Mouse (Mus musculus) cerebellum, adult 18-20 months (tissue): ENCODE measurements around the gene Gm20695.

ENCODE experiments used
- DNase-seq, 2 experiments: peaks; one replicate each; pipeline ENCODE4 v3.0.0; 2021

The Gm20695 gene

GRCm38 (mm10) chr16:3896046-3896445, 11.6 kb downstream of the Gm20695 start:
- no peak for DNase-seq

DNA sequence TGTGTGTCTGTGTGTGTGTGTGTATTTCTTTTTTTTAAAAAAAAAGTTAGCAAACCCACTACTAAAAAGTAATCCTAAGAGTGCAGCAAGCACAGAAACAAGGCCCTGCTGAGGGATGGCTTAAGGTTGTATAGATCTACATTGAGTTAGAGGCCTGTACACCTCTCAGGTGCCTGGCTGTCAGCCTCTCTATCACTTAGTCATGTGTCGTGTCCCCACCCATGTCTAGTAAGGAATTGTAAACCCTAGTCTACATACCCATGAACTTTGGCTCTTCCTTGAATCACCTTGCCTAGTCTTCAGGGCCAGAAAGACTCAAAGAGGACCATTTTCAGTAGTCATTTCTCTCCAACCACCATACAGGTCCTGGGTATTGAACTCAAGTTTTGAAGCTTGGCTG, 12.1 kb downstream of the Gm20695 start:
- DNase-seq: no peak

DNA sequence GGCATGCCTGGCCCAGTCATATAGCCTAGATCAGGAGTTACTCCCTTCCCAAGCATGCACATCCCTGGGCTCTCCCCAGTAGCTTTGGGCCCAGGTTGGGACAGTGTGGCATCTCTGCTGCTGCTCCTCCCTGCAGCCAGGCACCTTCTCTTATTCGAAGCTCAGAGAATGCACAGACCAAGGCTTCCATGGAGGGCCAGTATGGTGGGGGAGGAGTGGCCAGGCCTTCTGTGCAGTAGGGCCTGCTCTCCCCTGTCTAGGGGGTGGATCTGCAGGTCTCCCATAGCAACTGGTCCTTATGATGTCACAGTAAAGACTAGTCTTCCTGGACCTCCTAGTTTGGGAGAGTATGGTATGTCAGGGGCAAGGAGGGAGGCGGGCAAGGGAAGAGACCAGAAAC, 23.0 kb downstream of the Gm20695 start:
- no peak for DNase-seq

- peak; percentile 94 to 95 for DNase-seq
Measured at GRCm38 (mm10) chr16:3908537-3909111, 24.2 kb downstream of the Gm20695 start, which contains the start of the genes 1700037C18Rik and Cluap1. Gene 1700037C18Rik (minus strand): TSS chr16:3908689. Gene Cluap1 (plus strand): TSS chr16:3908801.

GRCm38 (mm10) chr16:3909118-3909517, 24.7 kb downstream of the Gm20695 start:
- DNase-seq: no peak

GRCm38 (mm10) chr16:3920756-3921155, 36.3 kb downstream of the Gm20695 start:
- DNase-seq: no peak

- no peak for DNase-seq
Measured at GRCm38 (mm10) chr16:3923515-3923914, 39.1 kb downstream of the Gm20695 start.

DNA sequence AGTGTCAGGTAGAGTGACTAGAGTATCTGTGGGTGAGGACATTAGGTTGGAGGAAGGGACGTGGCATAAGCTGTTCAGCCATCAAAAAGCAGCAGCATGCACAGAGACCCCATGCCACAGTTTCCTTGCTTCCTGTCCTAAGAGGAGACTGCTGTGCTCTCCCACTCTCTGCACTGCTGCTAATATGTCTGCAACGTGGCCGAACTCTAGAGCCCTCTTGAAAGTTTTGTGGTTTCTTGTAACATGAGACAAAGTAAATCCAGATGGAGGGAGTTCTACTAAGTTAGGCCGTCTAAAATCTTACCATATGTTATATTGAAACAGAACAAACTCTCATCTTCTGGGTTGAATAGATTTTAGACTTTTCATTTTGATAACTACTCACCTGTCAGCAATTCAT, 39.5 kb downstream of the Gm20695 start:
- no peak for DNase-seq

GRCm38 (mm10) chr16:3928582-3928981, 44.1 kb downstream of the Gm20695 start:
- no peak for DNase-seq

- no peak for DNase-seq
Measured at GRCm38 (mm10) chr16:3929151-3929550, 44.7 kb downstream of the Gm20695 start.

- DNase-seq: no peak
Measured at GRCm38 (mm10) chr16:3933536-3933935, 49.1 kb downstream of the Gm20695 start.

DNA sequence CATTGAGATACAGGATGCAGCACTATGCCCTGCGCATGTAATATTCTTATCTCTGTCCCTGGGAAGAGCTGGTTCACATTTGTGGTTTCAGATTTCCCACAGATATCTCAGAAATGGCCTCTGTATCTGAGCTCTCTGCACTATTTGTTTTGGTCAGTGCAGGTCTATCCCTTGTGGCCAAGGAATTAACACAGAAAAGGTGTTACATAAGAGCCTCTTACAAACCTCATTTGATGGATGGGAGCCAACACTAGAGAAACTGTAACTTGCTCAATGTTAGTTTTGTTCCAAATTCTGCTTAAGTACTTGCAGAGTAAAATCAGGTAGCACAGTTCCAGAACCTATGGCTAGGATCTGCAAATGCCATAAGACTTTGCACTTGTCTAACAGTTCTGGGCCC, 49.6 kb downstream of the Gm20695 start:
- no peak for DNase-seq

- no peak for DNase-seq
Measured at GRCm38 (mm10) chr16:3934701-3935100, 50.3 kb downstream of the Gm20695 start.

DNA sequence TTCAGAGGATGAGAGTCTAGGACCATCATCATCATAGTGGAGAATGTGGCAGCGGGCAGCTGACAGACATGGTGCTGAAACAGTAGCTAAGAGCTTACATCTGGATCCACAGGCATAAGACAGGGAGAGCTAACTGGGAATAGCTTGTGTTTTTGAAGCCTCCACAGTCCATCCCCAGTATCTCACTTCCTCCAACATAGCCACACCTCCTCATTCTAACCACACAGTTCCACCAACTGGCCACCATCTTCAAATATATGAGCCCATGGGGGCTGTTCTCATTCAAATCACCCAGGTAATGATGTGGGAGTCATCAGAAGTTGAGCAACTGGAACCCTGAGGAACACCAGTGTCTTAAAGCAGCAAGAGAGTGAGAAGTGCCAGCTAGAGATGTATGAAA, 66.7 kb downstream of the Gm20695 start:
- DNase-seq: no peak

- DNase-seq: peak; percentile 57 to 59
Measured at GRCm38 (mm10) chr16:3956369-3956768, 71.9 kb downstream of the Gm20695 start.

DNA sequence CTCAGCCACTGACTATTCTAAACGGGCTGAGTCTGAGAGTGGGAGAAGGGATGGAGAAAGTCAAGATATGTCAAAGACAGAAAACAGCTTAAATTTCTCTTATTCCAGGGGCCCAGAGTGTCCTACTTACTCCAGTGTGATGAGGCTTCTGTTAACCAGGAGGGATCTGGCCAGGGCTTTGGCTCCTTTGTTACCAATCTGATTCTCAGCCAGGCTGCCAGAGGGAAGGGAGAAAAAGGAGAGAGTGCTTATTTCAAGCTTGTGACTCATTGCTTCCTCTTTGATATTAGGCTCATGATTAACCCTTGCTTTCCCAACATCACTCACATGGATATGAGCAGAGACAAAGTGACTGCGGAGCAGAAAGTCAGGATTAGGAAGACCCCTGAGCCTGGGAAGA, 74.8 kb downstream of the Gm20695 start:
- peak; percentile 52 to 71 for DNase-seq

DNA sequence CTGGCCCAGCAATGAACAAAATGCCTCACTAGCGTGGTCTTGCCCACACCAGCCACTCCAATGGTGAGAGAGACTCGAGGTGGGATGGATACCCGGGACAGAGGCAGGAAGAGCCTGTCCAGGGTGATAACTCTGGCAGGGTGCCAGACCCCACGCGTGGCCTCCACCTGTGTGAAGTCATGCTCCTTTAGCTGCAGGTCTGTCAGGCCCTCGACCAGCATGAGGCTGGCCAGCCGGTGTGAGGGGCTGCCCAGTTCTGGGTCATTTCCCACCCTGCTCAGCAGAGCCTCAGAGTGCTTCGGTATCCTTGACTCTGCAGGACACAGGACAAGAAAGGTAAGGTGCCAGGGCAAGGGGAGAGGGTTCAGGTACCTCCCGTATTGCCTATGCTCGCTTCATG, 80.5 kb downstream of the Gm20695 start:
- peak in 1 of 2 experiments; percentile 49 for DNase-seq

GRCm38 (mm10) chr16:3965534-3965933, 81.1 kb downstream of the Gm20695 start:
- DNase-seq: no peak
